Mouse (Mus musculus) kidney, embryonic 16.5 days (tissue): ENCODE results near the gene Strbp. TPM values are rescaled to one million over a fixed set of nuclear protein-coding genes. Genes with fewer than 3 reads are reported as not detected.

Experiments
- ATAC-seq: fragments of 200-750 bp; cut with Nextera tagmentation; 2 replicates; pipeline ENCODE4 v1.8.0; 2017; ENCODE audit warnings: moderate TSS enrichment; ENCODE audit not compliant: low FRiP score, low TSS enrichment
- H3K27ac ChIP-seq: fragments of 300-500 bp; sonication (generic); 2 replicates; pipeline ENCODE4 v1.5.1; 2014; ENCODE audit warnings: low read length
- H3K27me3 ChIP-seq: fragments of 300-500 bp; sonication (generic); 2 replicates; pipeline ENCODE4 v1.6.1; 2014; ENCODE audit warnings: low read length, control low read depth, mixed read lengths; ENCODE audit not compliant: insufficient read depth
- H3K36me3 ChIP-seq: fragments of 300-500 bp; sonication (generic); 2 replicates; pipeline ENCODE4 v1.6.1; 2014; ENCODE audit warnings: low read length, control low read depth, mixed read lengths; ENCODE audit not compliant: insufficient read depth
- H3K4me1 ChIP-seq: fragments of 300-500 bp; sonication (generic); 2 replicates; pipeline ENCODE4 v1.6.1; 2014; ENCODE audit warnings: low read length, control low read depth, mixed read lengths; ENCODE audit not compliant: insufficient read depth
- H3K4me2 ChIP-seq: fragments of 300-500 bp; sonication (generic); replicated peaks from 2 replicates; pipeline ENCODE4 v1.6.1; 2014; ENCODE audit warnings: low read depth, low read length
- H3K4me3 ChIP-seq: fragments of 300-500 bp; sonication (generic); 2 replicates; pipeline ENCODE4 v1.5.1; 2014; ENCODE audit warnings: mild to moderate bottlenecking, low read length
- H3K9ac ChIP-seq: fragments of 300-500 bp; sonication (generic); replicated peaks from 2 replicates; pipeline ENCODE4 v1.6.1; 2014; ENCODE audit warnings: low read length
- H3K9me3 ChIP-seq: fragments of 300-500 bp; sonication (generic); 2 replicates; pipeline ENCODE4 v1.6.1; 2016; ENCODE audit warnings: low read length, control low read depth
- WGBS: fragments of 180-500 bp; shearing (Covaris S2); extraction: QIAGEN DNeasy Blood & Tissue Kit; methylation state at CpG from one replicate; pipeline ENCODE4 v1.1.7; 2014; 5-methylcytosine and 5-hydroxymethylcytosine counted together
- polyA plus RNA-seq: library from polyadenylated mRNA; unstranded; fragments of >200 nt; fragmentation: Nextera tagmentation; extraction: Ambion mirVana; gene quantifications from 2 replicates; pipeline ENCODE4 v1.2.1, GENCODE M21; 2015

Strbp gene
- polyA plus RNA-seq, 1 experiment from 2014 or later: 38.7 TPM

DNA sequence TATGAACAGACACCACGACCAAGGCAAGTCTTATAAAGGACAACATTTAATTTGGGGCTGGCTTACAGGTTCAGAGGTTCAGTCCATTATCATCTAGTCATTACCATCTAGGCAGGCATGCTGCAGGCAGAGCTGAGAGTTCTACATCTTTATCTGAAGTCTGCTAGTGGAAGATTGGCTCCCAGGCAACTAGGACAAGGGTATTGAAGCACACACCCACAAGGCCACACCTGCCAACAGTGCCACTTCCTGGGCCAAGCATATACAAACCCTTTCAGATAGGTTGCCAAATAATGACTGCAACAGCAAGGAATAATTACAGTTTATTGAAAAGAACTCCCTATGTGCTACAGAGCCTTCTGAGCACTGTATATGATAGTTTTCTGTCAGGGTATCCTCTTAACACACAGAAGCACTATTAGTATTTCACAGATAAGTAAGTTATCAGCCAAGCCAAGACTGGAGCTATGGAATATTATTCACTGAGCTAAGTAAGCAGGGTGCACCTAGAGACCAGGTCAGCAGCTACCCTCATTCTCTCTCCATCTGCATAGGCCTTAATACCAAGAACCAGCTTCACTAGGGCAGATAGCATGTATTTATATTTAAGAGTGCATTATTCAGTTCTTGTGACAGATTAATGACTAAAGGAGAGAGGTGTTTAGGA is 154.2 kb downstream of the Strbp start:
- Histone ChIP-seq H3K27me3 (no peaks in the 10 kb centered on the region), H3K36me3 (peaks cover 40% of the 10 kb centered on the region), H3K4me3 (no peak overlapping the region), H3K27ac (no peak overlapping the region), H3K9me3 (peaks cover 4% of the 10 kb centered on the region), H3K4me2 (no peak overlapping the region), H3K4me1 (no peaks in the 10 kb centered on the region), H3K9ac (no peak overlapping the region)
- 90% methylated on average over 1 of the region's 1 CpGs for WGBS
- ATAC-seq: no peak

GRCm38 (mm10) chr2:37531639-37532038 is 172.0 kb downstream of the Strbp start:
- ATAC-seq: no peak
- Histone ChIP-seq H3K4me3 (no peak overlapping the region), H3K27ac (no peak overlapping the region), H3K9ac (no peak overlapping the region), H3K36me3 (peaks cover 8% of the 10 kb centered on the region; the same call in 1 of the 2 replicates), H3K27me3 (no peaks in the 10 kb centered on the region), H3K9me3 (no peaks in the 10 kb centered on the region), H3K4me2 (no peak overlapping the region), H3K4me1 (no peaks in the 10 kb centered on the region)
- 85% methylated on average over 3 of the region's 3 CpGs for WGBS

GRCm38 (mm10) chr2:37530766-37531165 is 172.9 kb downstream of the Strbp start:
- H3K4me2 ChIP-seq: no peak overlapping the region
- no peak for ATAC-seq
- H3K9me3 ChIP-seq: no peaks in the 10 kb centered on the region
- no peak overlapping the region for H3K9ac ChIP-seq
- no peaks in the 10 kb centered on the region for H3K4me1 ChIP-seq
- WGBS: 88% methylated on average over 1 of the region's 1 CpGs
- no peaks in the 10 kb centered on the region for H3K27me3 ChIP-seq
- peaks cover 8% of the 10 kb centered on the region; the same call in 1 of the 2 replicates for H3K36me3 ChIP-seq
- H3K27ac ChIP-seq: no peak overlapping the region
- no peak overlapping the region for H3K4me3 ChIP-seq

DNA sequence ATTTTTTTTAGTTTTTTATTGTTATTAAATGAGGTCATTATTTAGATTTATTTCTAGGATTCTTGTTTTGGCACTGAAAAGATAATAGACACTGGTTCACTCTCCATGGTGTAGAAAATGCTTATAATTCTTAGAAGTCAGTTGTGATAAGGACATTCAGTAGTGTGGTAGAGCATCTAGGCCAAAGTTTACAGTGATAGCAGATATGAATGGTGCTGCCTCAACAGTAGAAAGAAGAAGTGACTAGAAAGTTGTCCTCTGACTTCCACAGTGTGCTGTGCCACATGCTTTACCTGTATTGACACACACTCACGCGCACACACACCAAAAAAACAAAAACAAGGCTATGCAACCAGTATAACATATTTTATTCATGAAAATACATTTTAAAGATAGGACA is 174.3 kb downstream of the Strbp start:
- 90% methylated on average over 2 of the region's 2 CpGs for WGBS
- H3K27ac ChIP-seq: no peak overlapping the region
- no peak overlapping the region for H3K4me2 ChIP-seq
- ATAC-seq: no peak
- 0 out of 2 replicates have a peak, but pooled peaks cover 3% of the 10 kb centered on the region for H3K4me1 ChIP-seq
- no peak overlapping the region for H3K4me3 ChIP-seq
- no peaks in the 10 kb centered on the region for H3K27me3 ChIP-seq
- no peak overlapping the region for H3K9ac ChIP-seq
- H3K36me3 ChIP-seq: peaks cover 7% of the 10 kb centered on the region; the same call in 1 of the 2 replicates
- no peaks in the 10 kb centered on the region for H3K9me3 ChIP-seq

GRCm38 (mm10) chr2:37527587-37527986 is 176.1 kb downstream of the Strbp start:
- no peak overlapping the region for H3K4me3 ChIP-seq
- no peak for ATAC-seq
- no peak overlapping the region for H3K4me2 ChIP-seq
- no peaks in the 10 kb centered on the region for H3K9me3 ChIP-seq
- H3K27ac ChIP-seq: no peak overlapping the region
- H3K9ac ChIP-seq: no peak overlapping the region
- H3K36me3 ChIP-seq: no peaks in the 10 kb centered on the region
- H3K27me3 ChIP-seq: no peaks in the 10 kb centered on the region
- H3K4me1 ChIP-seq: 0 out of 2 replicates have a peak, but pooled peaks cover 3% of the 10 kb centered on the region

GRCm38 (mm10) chr2:37519286-37519640 is 184.4 kb downstream of the Strbp start:
- no peak overlapping the region for H3K27ac ChIP-seq
- no peak for ATAC-seq
- WGBS: 84% methylated on average over 1 of the region's 1 CpGs

DNA sequence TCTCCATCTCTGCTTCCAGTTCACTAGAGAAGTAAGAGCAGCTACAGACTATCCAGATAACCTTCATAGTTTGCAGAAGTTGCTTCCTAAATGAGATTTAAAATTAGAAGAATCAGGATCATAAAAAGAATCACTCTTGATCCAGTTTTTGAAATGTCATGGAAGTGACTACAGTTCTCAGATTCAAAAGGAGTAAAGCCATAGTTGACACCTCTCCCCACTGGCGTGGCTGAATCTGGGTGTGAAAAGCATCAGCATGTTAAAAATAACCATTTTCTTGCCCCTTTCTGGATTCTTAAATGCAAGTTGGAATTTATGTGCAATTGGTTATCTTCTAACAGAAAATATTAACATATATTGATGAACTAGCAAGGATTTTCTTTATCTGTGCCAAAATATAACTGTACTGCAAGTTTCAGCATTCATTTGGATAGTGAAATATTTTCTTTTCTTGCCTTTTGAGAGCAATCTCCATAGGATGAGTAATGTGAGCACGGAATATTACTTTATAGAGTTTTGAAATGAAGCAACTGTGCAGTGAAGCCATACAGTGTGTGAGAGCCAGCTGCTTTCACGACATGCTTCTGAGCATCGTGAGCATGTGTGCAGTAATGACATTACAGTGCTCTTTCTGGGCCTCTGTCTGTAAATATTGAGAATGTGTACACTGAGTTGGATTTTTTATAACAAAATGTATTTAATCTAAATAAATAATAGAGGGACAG is 184.9 kb downstream of the Strbp start:
- WGBS: 86% methylated on average over 4 of the region's 4 CpGs
- no peak for ATAC-seq
- H3K9ac ChIP-seq: no peak overlapping the region
- no peak overlapping the region for H3K4me3 ChIP-seq
- 0 out of 2 replicates have a peak overlapping the region, but pooled peaks have one; percentile 1 for H3K4me2 ChIP-seq
- H3K27ac ChIP-seq: no peak overlapping the region
- no peaks in the 10 kb centered on the region for H3K27me3 ChIP-seq
- H3K9me3 ChIP-seq: no peaks in the 10 kb centered on the region
- H3K4me1 ChIP-seq: peaks cover 10% of the 10 kb centered on the region; the same call in 1 of the 2 replicates
- H3K36me3 ChIP-seq: peaks cover 11% of the 10 kb centered on the region; the same call in 1 of the 2 replicates

More at GRCm38 (mm10) chr2:37519286-37519640, 184.4 kb downstream of the Strbp start:
- Histone ChIP-seq H3K4me3 (no peak overlapping the region), H3K36me3 (peaks cover 11% of the 10 kb centered on the region; the same call in 1 of the 2 replicates), H3K27me3 (no peaks in the 10 kb centered on the region), H3K4me1 (peaks cover 10% of the 10 kb centered on the region; the same call in 1 of the 2 replicates), H3K4me2 (no peak overlapping the region), H3K9me3 (no peaks in the 10 kb centered on the region), H3K9ac (no peak overlapping the region)

DNA sequence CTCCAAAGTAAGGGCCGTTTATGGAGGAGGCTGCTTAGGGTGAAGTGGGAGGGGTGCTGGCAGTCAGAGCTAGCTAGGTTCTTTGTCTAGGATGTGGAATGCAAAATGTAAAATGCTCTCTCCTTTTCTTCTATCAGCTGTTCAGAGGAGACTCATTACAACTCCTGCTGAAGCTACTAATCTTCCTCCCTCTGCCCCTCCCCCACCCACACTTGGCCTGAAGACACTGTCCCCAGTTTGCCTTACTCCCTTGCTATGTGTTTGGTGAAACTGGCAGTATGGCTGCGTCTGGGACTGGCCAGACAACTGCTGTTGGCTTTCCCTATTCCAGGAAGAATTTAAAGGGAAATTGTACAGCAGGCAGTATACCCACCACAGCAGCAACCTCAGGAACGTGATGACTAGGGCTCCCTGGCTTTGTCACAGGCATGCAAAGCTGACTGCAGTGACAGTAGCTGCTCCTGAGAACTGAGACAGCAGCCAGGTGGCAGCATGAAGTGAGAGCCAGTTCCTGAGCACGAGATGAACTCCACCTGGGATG is 186.7 kb downstream of the Strbp start:
- Histone ChIP-seq H3K9ac (no peak overlapping the region; the same call in 1 of the 2 replicates), H3K4me1 (peaks cover 15% of the 10 kb centered on the region), H3K4me2 (peak overlapping the region; percentile 31; the same call in 1 of the 2 replicates), H3K27ac (no peak overlapping the region), H3K4me3 (peak overlapping the region; percentile 19), H3K27me3 (no peaks in the 10 kb centered on the region), H3K9me3 (no peaks in the 10 kb centered on the region), H3K36me3 (peaks cover 17% of the 10 kb centered on the region)
- 39% methylated on average over 4 of the region's 4 CpGs for WGBS
- ATAC-seq: no peak

- peak; percentile 79 for ATAC-seq
- no peaks in the 10 kb centered on the region for H3K9me3 ChIP-seq
- 29% methylated on average over 11 of the region's 11 CpGs for WGBS
- no peak within 1 kb of the TSS; the same call in none of the 2 replicates for H3K9ac ChIP-seq
- H3K27ac ChIP-seq: peak within 1 kb of the TSS; percentile 46; the same call in 1 of the 2 replicates
- peaks cover 21% of the 10 kb centered on the region for H3K36me3 ChIP-seq
- peaks cover 15% of the 10 kb centered on the region for H3K4me1 ChIP-seq
- H3K27me3 ChIP-seq: no peaks in the 10 kb centered on the region
- peak within 1 kb of the TSS; percentile 27 for H3K4me3 ChIP-seq
- peak within 1 kb of the TSS; percentile 42 for H3K4me2 ChIP-seq
These were observed 187.5 kb downstream of the Strbp start, which contains the start of gene Gpr21 for GRCm38 (mm10) chr2:37516030-37516710. Gpr21 (plus strand) TSS chr2:37516332.
